Mouse (Mus musculus): ENCODE measurements at regions not wholly inside any gene's neighbourhood (a gene's known extent, or its start where the extent isn't known, plus 50 kb on each side); places are given as distances from the start of the nearest gene placed in this dataset.

GRCm38 (mm10) chr9:16599888-16600287, 98.8 kb upstream of the Fat3 start:
- no peak overlapping the region for H3K27ac ChIP-seq
- peaks cover 4% of the 10 kb centered on the region; the same call in 1 of the 2 replicates for H3K4me1 ChIP-seq
- 40% methylated on average over 3 of the region's 3 CpGs for WGBS
- H3K4me3 ChIP-seq = no peak overlapping the region
- no peak overlapping the region for H3K4me2 ChIP-seq (replicated peaks)
- H3K36me3 ChIP-seq = no peaks in the 10 kb centered on the region
- H3K27me3 ChIP-seq (replicated peaks) = no peaks in the 10 kb centered on the region
- ATAC-seq (ENCODE audit: low FRiP score, low read depth) = peak; percentile 49; the same call in 1 of the 2 replicates
- H3K9ac ChIP-seq = no peak overlapping the region
- no peaks in the 10 kb centered on the region for H3K9me3 ChIP-seq

GRCm38 (mm10) chr9:16599075-16599864, 98.2 kb upstream of the Fat3 start:
- Histone ChIP-seq H3K27me3 (replicated peaks) (no peaks in the 10 kb centered on the region), H3K36me3 (no peaks in the 10 kb centered on the region), H3K9me3 (no peaks in the 10 kb centered on the region), H3K4me3 (no peak overlapping the region), H3K4me1 (peaks cover 4% of the 10 kb centered on the region; the same call in 1 of the 2 replicates), H3K27ac (no peak overlapping the region), H3K4me2 (replicated peaks) (no peak overlapping the region), H3K9ac (no peak overlapping the region)
- peak; percentile 63; the same call in 1 of the 2 replicates for ATAC-seq (ENCODE audit: low FRiP score, low read depth)
- 18% methylated on average over 2 of the region's 2 CpGs for WGBS
